Mouse (Mus musculus): Measurements from ENCODE around the gene Mga. TPM values are rescaled to one million over a fixed set of nuclear protein-coding genes. Genes with fewer than 3 reads are reported as not detected.

Gene Mga
- 19.4 and 22.4 TPM in 2 replicates for polyA plus RNA-seq (2015; fragmentation: Nextera tagmentation; extraction: Ambion mirVana)

- no peaks in the 10 kb centered on the region for H3K27me3 ChIP-seq (replicated peaks; ENCODE audit: control insufficient read depth, insufficient read depth, low read length)
- H3K4me1 ChIP-seq (ENCODE audit: control insufficient read depth, insufficient read depth, low read depth, low read length), result peaks cover 14% of the 10 kb centered on the region
- peak within 1 kb of the TSS; percentile 52 for H3K4me3 ChIP-seq (ENCODE audit: low read length)
- H3K9me3 ChIP-seq (ENCODE audit: control insufficient read depth, low read length), result no peaks in the 10 kb centered on the region
- no peaks in the 10 kb centered on the region for H3K36me3 ChIP-seq (ENCODE audit: control insufficient read depth, insufficient read depth, low read length)
- peak; percentile 98 for ATAC-seq
- H3K9ac ChIP-seq (ENCODE audit: low read depth, low read length), result peak within 1 kb of the TSS; percentile 71
- peak within 1 kb of the TSS; percentile 82 for H3K4me2 ChIP-seq (ENCODE audit: low read length)
- under 1% methylated on average over 58 of the region's 58 CpGs for WGBS
- H3K27ac ChIP-seq (ENCODE audit: low read depth, low read length), result peak within 1 kb of the TSS; percentile 92
Observed at GRCm38 (mm10) chr2:119897090-119897732, at the start of gene Mga. Mga (plus strand) TSS chr2:119897228.

DNA sequence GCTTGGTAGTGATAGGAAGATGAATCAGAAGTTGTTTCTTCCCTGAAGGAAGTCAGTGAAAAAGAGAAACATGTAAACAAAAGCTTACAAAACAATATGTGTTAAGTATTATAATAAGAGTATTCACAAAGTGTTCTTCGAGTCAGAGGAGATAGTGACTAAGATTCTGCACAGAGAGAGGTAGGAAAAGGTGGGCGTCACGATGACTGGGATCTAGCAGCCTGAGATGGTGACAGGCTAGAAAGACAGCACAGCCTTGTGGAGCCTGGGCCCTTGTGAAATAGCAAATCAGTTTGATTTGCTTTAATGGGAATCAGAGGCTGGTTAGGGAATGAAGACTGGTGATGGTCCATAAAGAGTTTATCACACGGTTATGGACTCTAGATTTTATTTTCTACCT is 43.2 kb upstream of the Mga start:
- 86% methylated on average over 4 of the region's 4 CpGs for WGBS

DNA sequence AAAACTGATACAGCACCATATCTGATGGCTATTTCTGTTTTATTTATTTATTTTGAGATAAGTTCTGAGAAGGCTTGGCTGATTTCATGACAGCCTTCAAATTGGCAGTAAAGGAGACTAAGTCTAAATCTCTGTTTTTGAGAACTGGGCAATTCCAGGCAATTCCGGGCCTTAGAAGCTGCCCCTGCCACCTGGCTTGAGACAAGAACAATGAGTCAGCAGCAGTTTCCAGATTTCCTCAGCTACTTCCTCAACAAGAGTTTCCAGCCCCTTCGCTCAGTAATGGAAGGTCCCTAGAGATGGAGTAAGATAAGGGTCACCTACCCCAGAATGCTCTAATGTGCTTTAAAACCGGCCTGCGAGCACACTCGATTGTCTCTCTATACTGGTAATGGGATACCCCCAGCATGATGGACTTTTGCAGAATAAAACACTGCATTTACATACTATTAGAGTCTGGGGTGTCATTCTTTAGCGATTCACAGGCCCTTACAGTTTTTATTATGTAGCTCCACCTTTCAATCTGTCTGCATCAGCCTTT is 41.6 kb upstream of the Mga start:
- WGBS, result 55% methylated on average over 6 of the region's 6 CpGs
- H3K9ac ChIP-seq (ENCODE audit: low read depth, low read length), result no peak overlapping the region

More for the DNA sequence above, 43.2 kb upstream of the Mga start:
- H3K4me1 ChIP-seq (ENCODE audit: control insufficient read depth, insufficient read depth, low read depth, low read length), result no peaks in the 10 kb centered on the region
- no peak for ATAC-seq
- H3K27me3 ChIP-seq (replicated peaks; ENCODE audit: control insufficient read depth, insufficient read depth, low read length), result no peaks in the 10 kb centered on the region
- no peak overlapping the region for H3K4me3 ChIP-seq (ENCODE audit: low read length)
- no peak overlapping the region for H3K27ac ChIP-seq (ENCODE audit: low read depth, low read length)
- H3K9me3 ChIP-seq (ENCODE audit: control insufficient read depth, low read length), result no peaks in the 10 kb centered on the region
- no peak overlapping the region for H3K9ac ChIP-seq (ENCODE audit: low read depth, low read length)
- H3K4me2 ChIP-seq (ENCODE audit: low read length), result no peak overlapping the region
- no peaks in the 10 kb centered on the region for H3K36me3 ChIP-seq (ENCODE audit: control insufficient read depth, insufficient read depth, low read length)

GRCm38 (mm10) chr2:119857341-119857740 is 39.7 kb upstream of the Mga start:
- Histone ChIP-seq H3K9ac (ENCODE audit: low read depth, low read length) (no peak overlapping the region), H3K4me1 (ENCODE audit: control insufficient read depth, insufficient read depth, low read depth, low read length) (no peaks in the 10 kb centered on the region), H3K36me3 (ENCODE audit: control insufficient read depth, insufficient read depth, low read length) (no peaks in the 10 kb centered on the region), H3K9me3 (ENCODE audit: control insufficient read depth, low read length) (no peaks in the 10 kb centered on the region), H3K27me3 (replicated peaks; ENCODE audit: control insufficient read depth, insufficient read depth, low read length) (no peaks in the 10 kb centered on the region), H3K27ac (ENCODE audit: low read depth, low read length) (no peak overlapping the region), H3K4me2 (ENCODE audit: low read length) (no peak overlapping the region), H3K4me3 (ENCODE audit: low read length) (no peak overlapping the region)
- 82% methylated on average over 2 of the region's 2 CpGs for WGBS
- ATAC-seq, result no peak

More for the DNA sequence above, 41.6 kb upstream of the Mga start:
- Histone ChIP-seq H3K27me3 (replicated peaks; ENCODE audit: control insufficient read depth, insufficient read depth, low read length) (no peaks in the 10 kb centered on the region), H3K36me3 (ENCODE audit: control insufficient read depth, insufficient read depth, low read length) (no peaks in the 10 kb centered on the region), H3K4me3 (ENCODE audit: low read length) (no peak overlapping the region), H3K27ac (ENCODE audit: low read depth, low read length) (no peak overlapping the region), H3K9me3 (ENCODE audit: control insufficient read depth, low read length) (no peaks in the 10 kb centered on the region), H3K4me1 (ENCODE audit: control insufficient read depth, insufficient read depth, low read depth, low read length) (no peaks in the 10 kb centered on the region), H3K4me2 (ENCODE audit: low read length) (no peak overlapping the region)
- ATAC-seq, result no peak

- H3K36me3 ChIP-seq (ENCODE audit: control insufficient read depth, insufficient read depth, low read length), result no peaks in the 10 kb centered on the region
- WGBS, result 73% methylated on average over 4 of the region's 4 CpGs
Observed at GRCm38 (mm10) chr2:119864484-119864883, 32.5 kb upstream of the Mga start.

GRCm38 (mm10) chr2:119872371-119873104 is 24.5 kb upstream of the Mga start:
- Histone ChIP-seq H3K27ac (ENCODE audit: low read depth, low read length) (peak overlapping the region; percentile 95), H3K4me1 (ENCODE audit: control insufficient read depth, insufficient read depth, low read depth, low read length) (peaks cover 7% of the 10 kb centered on the region), H3K27me3 (replicated peaks; ENCODE audit: control insufficient read depth, insufficient read depth, low read length) (0 out of 2 replicates have a peak, but pooled peaks cover 2% of the 10 kb centered on the region), H3K4me2 (ENCODE audit: low read length) (peak overlapping the region; percentile 92), H3K36me3 (ENCODE audit: control insufficient read depth, insufficient read depth, low read length) (no peaks in the 10 kb centered on the region), H3K9me3 (ENCODE audit: control insufficient read depth, low read length) (no peaks in the 10 kb centered on the region), H3K9ac (ENCODE audit: low read depth, low read length) (peak overlapping the region; percentile 81), H3K4me3 (ENCODE audit: low read length) (peak overlapping the region; percentile 69)
- peak; percentile 92 for ATAC-seq
- WGBS, result under 1% methylated on average over 67 of the region's 73 CpGs

More at GRCm38 (mm10) chr2:119864484-119864883, 32.5 kb upstream of the Mga start:
- ATAC-seq, result no peak
- no peak overlapping the region for H3K4me2 ChIP-seq (ENCODE audit: low read length)
- H3K4me3 ChIP-seq (ENCODE audit: low read length), result no peak overlapping the region
- H3K27me3 ChIP-seq (replicated peaks; ENCODE audit: control insufficient read depth, insufficient read depth, low read length), result no peaks in the 10 kb centered on the region
- H3K9me3 ChIP-seq (ENCODE audit: control insufficient read depth, low read length), result no peaks in the 10 kb centered on the region
- H3K27ac ChIP-seq (ENCODE audit: low read depth, low read length), result no peak overlapping the region
- no peak overlapping the region for H3K9ac ChIP-seq (ENCODE audit: low read depth, low read length)
- no peaks in the 10 kb centered on the region for H3K4me1 ChIP-seq (ENCODE audit: control insufficient read depth, insufficient read depth, low read depth, low read length)

GRCm38 (mm10) chr2:119873105-119873464 is 23.9 kb upstream of the Mga start:
- Histone ChIP-seq H3K4me3 (ENCODE audit: low read length) (peak overlapping the region; percentile 69), H3K27me3 (replicated peaks; ENCODE audit: control insufficient read depth, insufficient read depth, low read length) (0 out of 2 replicates have a peak, but pooled peaks cover 2% of the 10 kb centered on the region), H3K36me3 (ENCODE audit: control insufficient read depth, insufficient read depth, low read length) (no peaks in the 10 kb centered on the region), H3K27ac (ENCODE audit: low read depth, low read length) (peak overlapping the region; percentile 95), H3K9ac (ENCODE audit: low read depth, low read length) (peak overlapping the region; percentile 81), H3K4me2 (ENCODE audit: low read length) (peak overlapping the region; percentile 92), H3K9me3 (ENCODE audit: control insufficient read depth, low read length) (no peaks in the 10 kb centered on the region), H3K4me1 (ENCODE audit: control insufficient read depth, insufficient read depth, low read depth, low read length) (peaks cover 7% of the 10 kb centered on the region)
- peak; percentile 95 for ATAC-seq
- WGBS, result under 1% methylated on average over 37 of the region's 39 CpGs

GRCm38 (mm10) chr2:119875981-119876380 is 21.0 kb upstream of the Mga start:
- Histone ChIP-seq H3K36me3 (ENCODE audit: control insufficient read depth, insufficient read depth, low read length) (no peaks in the 10 kb centered on the region), H3K9me3 (ENCODE audit: control insufficient read depth, low read length) (no peaks in the 10 kb centered on the region), H3K4me3 (ENCODE audit: low read length) (no peak overlapping the region), H3K4me1 (ENCODE audit: control insufficient read depth, insufficient read depth, low read depth, low read length) (peaks cover 7% of the 10 kb centered on the region), H3K4me2 (ENCODE audit: low read length) (no peak overlapping the region), H3K9ac (ENCODE audit: low read depth, low read length) (no peak overlapping the region), H3K27me3 (replicated peaks; ENCODE audit: control insufficient read depth, insufficient read depth, low read length) (no peaks in the 10 kb centered on the region), H3K27ac (ENCODE audit: low read depth, low read length) (no peak overlapping the region)
- no peak for ATAC-seq

DNA sequence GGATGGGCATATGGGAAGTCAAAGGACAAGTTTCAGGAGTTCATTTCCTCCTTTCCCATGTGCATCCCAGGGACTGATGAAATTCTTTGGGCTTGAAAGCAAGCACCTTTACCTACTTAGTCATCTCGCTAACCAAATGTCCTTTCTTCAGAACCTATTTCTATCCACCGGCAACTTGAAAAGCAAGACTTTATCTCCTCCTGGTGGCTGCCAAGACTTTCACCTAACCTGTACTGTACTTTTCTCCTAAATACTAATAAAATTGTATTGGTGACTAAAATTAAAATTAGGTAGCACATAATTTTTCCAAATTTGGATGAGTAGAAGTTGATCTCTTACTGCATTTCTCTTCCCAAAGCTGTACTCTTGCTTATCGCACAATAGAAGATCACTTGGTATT is 9.8 kb upstream of the Mga start:
- no peak for ATAC-seq
- H3K36me3 ChIP-seq (ENCODE audit: control insufficient read depth, insufficient read depth, low read length), result no peaks in the 10 kb centered on the region

More for the DNA sequence above, 9.8 kb upstream of the Mga start:
- Histone ChIP-seq H3K9ac (ENCODE audit: low read depth, low read length) (no peak overlapping the region), H3K27ac (ENCODE audit: low read depth, low read length) (no peak overlapping the region), H3K4me2 (ENCODE audit: low read length) (no peak overlapping the region), H3K27me3 (replicated peaks; ENCODE audit: control insufficient read depth, insufficient read depth, low read length) (no peaks in the 10 kb centered on the region), H3K9me3 (ENCODE audit: control insufficient read depth, low read length) (no peaks in the 10 kb centered on the region), H3K4me1 (ENCODE audit: control insufficient read depth, insufficient read depth, low read depth, low read length) (no peaks in the 10 kb centered on the region), H3K4me3 (ENCODE audit: low read length) (no peak overlapping the region)
- 93% methylated on average over 3 of the region's 3 CpGs for WGBS

Data from hindbrain, embryonic 16.5 days (tissue).